8 mouse cellular contexts compared by ENCODE assay signal in the genomic region with DNA sequence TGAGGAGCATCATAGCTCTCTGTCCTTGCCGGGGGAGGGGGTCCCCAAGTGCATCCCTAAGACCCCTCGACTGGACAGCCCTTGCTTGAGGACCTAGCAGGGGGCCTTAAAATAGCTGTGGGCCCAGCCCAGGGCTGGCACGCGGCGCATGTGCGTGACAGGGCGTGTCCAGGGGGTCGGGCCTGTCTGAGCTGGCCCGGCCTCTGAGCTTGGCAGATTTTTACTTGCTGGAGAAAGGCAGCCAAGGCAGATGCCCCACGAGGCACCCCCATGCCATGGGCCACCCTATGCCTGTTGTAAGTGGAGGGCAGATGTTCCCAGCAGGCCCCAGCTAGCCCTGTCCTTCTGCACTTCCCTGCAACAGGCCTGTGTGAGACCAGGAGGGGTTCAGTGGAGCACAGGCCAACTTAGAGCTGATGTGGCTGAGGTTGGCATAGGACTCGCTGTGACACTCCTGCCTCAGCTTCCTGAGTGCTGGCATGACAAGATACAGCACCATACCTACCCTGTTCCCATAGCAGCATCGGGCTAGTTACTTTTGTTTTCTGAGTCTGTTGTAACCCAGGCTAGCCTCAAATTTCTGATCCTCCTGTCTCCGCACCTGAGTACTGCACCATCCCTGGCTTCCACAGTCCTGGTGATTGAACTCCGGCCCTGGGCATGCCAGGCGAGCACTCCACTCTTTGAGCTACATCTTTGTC. TPM values are rescaled to one million over a fixed set of nuclear protein-coding genes. Genes with fewer than 3 reads are reported as not detected.
DNase-seq lines count a peak whose midpoint lies in the region; ATAC-seq and TF ChIP-seq lines count a peak whose summit lies in the region.

No protein-coding gene starts in this region.

- WGBS in lung, adult 2 months: 16% methylated on average over 15 of the region's 15 CpGs

- no peak for ATAC-seq in activated CD4-positive, CD25-positive, alpha-beta regulatory T cell, adult 4 months

- no peak for TF ChIP-seq POLR2A in brain, embryonic 14.5 days (IDR thresholded peaks at IDR 0.05; ENCODE audit: borderline replicate concordance, extremely low read depth, insufficient read depth, insufficient read length, poor library complexity, severe bottlenecking)
- TF ChIP-seq POLR2A in lung, adult 2 months (IDR thresholded peaks at IDR 0.05; ENCODE audit: borderline replicate concordance, extremely low read depth, low read depth, low read length): peak; percentile 85

- H3K4me1 ChIP-seq in lung, adult 2 months (ENCODE audit: control insufficient read depth, insufficient read depth, low read length): peaks cover 19% of the 10 kb centered on the region

- no peak for TF ChIP-seq CTCF in brain, embryonic 14.5 days (IDR thresholded peaks at IDR 0.05; ENCODE audit: borderline replicate concordance, extremely low read depth, insufficient read depth, insufficient read length)
- no peak for TF ChIP-seq CTCF in lung, adult 2 months (IDR thresholded peaks at IDR 0.05; ENCODE audit: insufficient read depth, low read length)

- peak; percentile 74 for DNase-seq in ovary, postnatal 36 days (ENCODE audit: low spot score)
- no peak for DNase-seq in ovary, postnatal 10 days (ENCODE audit: low spot score)
- peak; percentile 60 for DNase-seq in brain, embryonic 14.5 days (ENCODE audit: low read depth)
- peak; percentile 89 for DNase-seq in heart, adult 8-10 months (ENCODE audit: low spot score)
- DNase-seq in kidney, adult 18-20 months: peak; percentile 82
- peak; percentile 89 for DNase-seq in lung, adult 2 months
- peak; percentile 89 for DNase-seq in skeletal muscle tissue, adult 2 months (ENCODE audit: low read depth, low spot score)

- H3K4me3 ChIP-seq in lung, adult 2 months (replicated peaks; ENCODE audit: extremely low read depth, low read depth, low read length): peak overlapping the region; percentile 87

RNA-seq across cellular contexts. Expression of a gene that starts 16.7 kb away (rescaled TPM):
- polyA plus RNA-seq in brain, embryonic 14.5 days (2012; rRNA removed): 5.3 and 7.5 TPM in 2 replicates
- 1 to 10 TPM in 3 of 4 experiments, under 1 TPM in 1; 0.98 to 1.7 (median 1.5) TPM for total RNA-seq in heart, adult 8-10 months (2022)
- polyA plus RNA-seq in lung, adult 2 months (2012; rRNA removed): 0.18 and 0.54 TPM in 2 replicates
- 1 to 10 TPM in 1 of 2 experiments, not detected in 1; 1.1 TPM for polyA plus RNA-seq in activated CD4-positive, CD25-positive, alpha-beta regulatory T cell, adult 4 months (2017; shearing (Covaris generic))

RNA-seq across cellular contexts. Expression of a gene that starts 35.2 kb away (rescaled TPM):
- 63.1 and 67.1 TPM in 2 replicates for polyA plus RNA-seq in brain, embryonic 14.5 days (2012; rRNA removed)
- total RNA-seq in heart, adult 8-10 months (2022): 1 to 10 TPM; 6.6 to 8.0 (median 7.2) TPM
- 21.2 and 24.0 TPM in 2 replicates for polyA plus RNA-seq in lung, adult 2 months (2012; rRNA removed)
- 1 to 10 TPM; 3.1 to 5.5 TPM for polyA plus RNA-seq in activated CD4-positive, CD25-positive, alpha-beta regulatory T cell, adult 4 months (2017; shearing (Covaris generic))

RNA-seq across cellular contexts. Expression of a gene that starts 47.8 kb away (rescaled TPM):
- polyA plus RNA-seq in brain, embryonic 14.5 days (2012; rRNA removed): 165 and 185 TPM in 2 replicates
- 100 to 1,000 TPM; 165 to 232 (median 189) TPM for total RNA-seq in heart, adult 8-10 months (2022)
- 116 and 149 TPM in 2 replicates for polyA plus RNA-seq in lung, adult 2 months (2012; rRNA removed)
- polyA plus RNA-seq in activated CD4-positive, CD25-positive, alpha-beta regulatory T cell, adult 4 months (2017; shearing (Covaris generic)): 100 to 1,000 TPM; 382 to 385 TPM

RNA-seq across cellular contexts. Expression of a gene that starts 53.9 kb away (rescaled TPM):
- 2.1 and 2.7 TPM in 2 replicates for polyA plus RNA-seq in brain, embryonic 14.5 days (2012; rRNA removed)
- 1 to 10 TPM in 1 of 4 experiments, under 1 TPM in 3; 0.17 to 1.2 (median 0.31) TPM for total RNA-seq in heart, adult 8-10 months (2022)
- 1.0 and 1.1 TPM in 2 replicates for polyA plus RNA-seq in lung, adult 2 months (2012; rRNA removed)
- polyA plus RNA-seq in activated CD4-positive, CD25-positive, alpha-beta regulatory T cell, adult 4 months (2017; shearing (Covaris generic)): 1 to 10 TPM in 1 of 2 experiments, under 1 TPM in 1; 0.40 to 1.2 TPM

RNA-seq across cellular contexts. Expression of a gene that starts 54.0 kb away (rescaled TPM):
- 44.9 and 47.9 TPM in 2 replicates for polyA plus RNA-seq in brain, embryonic 14.5 days (2012; rRNA removed)
- total RNA-seq in heart, adult 8-10 months (2022): 10 to 100 TPM; 10.9 to 14.6 (median 12.3) TPM
- 25.9 and 27.7 TPM in 2 replicates for polyA plus RNA-seq in lung, adult 2 months (2012; rRNA removed)
- polyA plus RNA-seq in activated CD4-positive, CD25-positive, alpha-beta regulatory T cell, adult 4 months (2017; shearing (Covaris generic)): 10 to 100 TPM; 14.9 to 16.0 TPM
